Mouse (Mus musculus) MEL (cell line): ENCODE measurements at regions not wholly inside any gene's neighbourhood (a gene's known extent, or its start where the extent isn't known, plus 50 kb on each side); places are given as distances from the start of the nearest gene placed in this dataset.

Experiments
- DNase-seq: peaks from one replicate; pipeline ENCODE4 v3.0.0; 2011; ENCODE audit warnings: low read depth, low spot score
- H3K27ac ChIP-seq: 2 replicates; pipeline ENCODE4 v1.5.1; 2012; ENCODE audit warnings: low read depth, mild to moderate bottlenecking, control low read depth, low read length, moderate library complexity; ENCODE audit not compliant: control insufficient read depth
- H3K27me3 ChIP-seq, 2 experiments: fragments of 150-350 bp in 1 of 2; sonication (generic) in 1 of 2; 2 replicates each; pipeline ENCODE4 v1.6.1; 2012; ENCODE audit warnings: low read length in 2 of 2, mild to moderate bottlenecking in 2 of 2, improper control_type of control experiment in 1 of 2, moderate library complexity in 1 of 2; ENCODE audit not compliant: insufficient read depth in 2 of 2, control insufficient read depth in 1 of 2
- H3K36me3 ChIP-seq, 2 experiments: 2 replicates each; pipeline ENCODE4 v1.6.1; 2012 to 2014; ENCODE audit warnings: low read length in 2 of 2, improper control_type of control experiment in 1 of 2, inconsistent platforms in 1 of 2, mild to moderate bottlenecking in 1 of 2; ENCODE audit not compliant: insufficient read depth in 2 of 2, control insufficient read depth in 1 of 2
- H3K4me1 ChIP-seq, 2 experiments: fragments of 150-350 bp in 1 of 2; sonication (generic) in 1 of 2; 2 replicates each; pipeline ENCODE4 v1.6.1; 2012; ENCODE audit warnings: low read length in 2 of 2, improper control_type of control experiment in 1 of 2, mild to moderate bottlenecking in 1 of 2; ENCODE audit not compliant: insufficient read depth in 2 of 2, control insufficient read depth in 1 of 2
- H3K4me3 ChIP-seq, 2 experiments: fragments of 150-350 bp in 1 of 2; sonication (generic) in 1 of 2; 2 replicates each; pipeline ENCODE4 v1.5.1; 2012; ENCODE audit warnings: low read depth in 2 of 2, low read length in 2 of 2, mild to moderate bottlenecking in 2 of 2, moderate library complexity in 2 of 2, control low read depth in 1 of 2, improper control_type of control experiment in 1 of 2; ENCODE audit not compliant: control insufficient read depth in 1 of 2, insufficient read depth in 1 of 2
- H3K79me2 ChIP-seq: 2 replicates; pipeline ENCODE4 v1.6.1; 2012; ENCODE audit warnings: mild to moderate bottlenecking, low read length, moderate library complexity; ENCODE audit not compliant: control insufficient read depth, poor library complexity, insufficient read depth
- H3K9ac ChIP-seq: 2 replicates; pipeline ENCODE4 v1.6.1; 2012; ENCODE audit warnings: low read depth, mild to moderate bottlenecking, control low read depth, low read length, moderate library complexity; ENCODE audit not compliant: control insufficient read depth, poor library complexity, severe bottlenecking
- H3K9me3 ChIP-seq: fragments of 150-350 bp; sonication (generic); replicated peaks from 2 replicates; pipeline ENCODE4 v1.6.1; 2012; ENCODE audit warnings: mild to moderate bottlenecking, low read length, improper control_type of control experiment, moderate library complexity; ENCODE audit not compliant: insufficient read depth
- BHLHE40 ChIP-seq: IDR thresholded peaks from 2 replicates; pipeline ENCODE4 v1.6.1; 2012; ENCODE audit warnings: low read depth, mild to moderate bottlenecking, inconsistent platforms, low read length, improper control_type of control experiment, borderline replicate concordance
- CHD2 ChIP-seq: IDR thresholded peaks from 2 replicates; pipeline ENCODE4 v1.6.1; 2011; ENCODE audit warnings: low read length, improper control_type of control experiment
- CTCF ChIP-seq, 3 experiments: IDR thresholded peaks in 2 of 3; conservative IDR thresholded peaks in 1 of 3; 2 replicates each; pipeline ENCODE4 v1.5.1; 2011 to 2012; ENCODE audit warnings: low read length in 3 of 3, low read depth in 2 of 3, mild to moderate bottlenecking in 2 of 3, improper control_type of control experiment in 1 of 3, inconsistent platforms in 1 of 3, mixed read lengths in 1 of 3, moderate library complexity in 1 of 3; ENCODE audit not compliant: control insufficient read depth in 1 of 3, insufficient read depth in 1 of 3, poor library complexity in 1 of 3, severe bottlenecking in 1 of 3
- E2F4 ChIP-seq: IDR thresholded peaks from 2 replicates; pipeline ENCODE4 v1.6.1; 2011; ENCODE audit warnings: low read depth, low read length, improper control_type of control experiment, borderline replicate concordance
- ELF1 ChIP-seq: IDR thresholded peaks from 2 replicates; pipeline ENCODE4 v1.6.1; 2014; ENCODE audit warnings: low read depth, mild to moderate bottlenecking, inconsistent platforms, low read length, improper control_type of control experiment, moderate library complexity
- EP300 ChIP-seq, 2 experiments: IDR thresholded peaks; 2 replicates each; pipeline ENCODE4 v1.6.1; 2011; ENCODE audit warnings: improper control_type of control experiment in 2 of 2, low read length in 2 of 2, low read depth in 1 of 2, mild to moderate bottlenecking in 1 of 2
- ETS1 ChIP-seq: IDR thresholded peaks from 2 replicates; pipeline ENCODE4 v1.6.1; 2012; ENCODE audit warnings: low read depth, mild to moderate bottlenecking, inconsistent platforms, low read length, improper control_type of control experiment, moderate library complexity
- GABPA ChIP-seq: IDR thresholded peaks from 2 replicates; pipeline ENCODE4 v1.6.1; 2012; ENCODE audit warnings: low read depth, mild to moderate bottlenecking, inconsistent platforms, low read length, improper control_type of control experiment, moderate library complexity
- GATA1 ChIP-seq: IDR thresholded peaks from 2 replicates; pipeline ENCODE4 v1.6.1; 2011; ENCODE audit warnings: low read depth, low read length, improper control_type of control experiment
- HCFC1 ChIP-seq: IDR thresholded peaks from 2 replicates; pipeline ENCODE4 v1.6.1; 2012; ENCODE audit warnings: low read depth, mild to moderate bottlenecking, inconsistent platforms, low read length, improper control_type of control experiment, moderate library complexity
- JUND ChIP-seq: IDR thresholded peaks from 2 replicates; pipeline ENCODE4 v1.6.1; 2011; ENCODE audit warnings: low read depth, mild to moderate bottlenecking, improper control_type of control experiment, low read length
- KAT2A ChIP-seq: conservative IDR thresholded peaks from 2 replicates; pipeline ENCODE4 v1.6.1; 2012; ENCODE audit warnings: low read depth, low read length, improper control_type of control experiment, inconsistent platforms
- MAFK ChIP-seq: IDR thresholded peaks from 2 replicates; pipeline ENCODE4 v1.6.1; 2011; ENCODE audit warnings: low read depth, mild to moderate bottlenecking, low read length, improper control_type of control experiment, borderline replicate concordance
- MEF2A ChIP-seq: IDR thresholded peaks from 2 replicates; pipeline ENCODE4 v1.6.1; 2014; ENCODE audit warnings: low read depth, mild to moderate bottlenecking, inconsistent platforms, low read length, improper control_type of control experiment; ENCODE audit not compliant: poor library complexity, insufficient replicate concordance, severe bottlenecking; ENCODE audit errors: extremely low read depth
- MXI1 ChIP-seq: IDR thresholded peaks from 2 replicates; pipeline ENCODE4 v1.6.1; 2011; ENCODE audit warnings: mild to moderate bottlenecking, low read depth, low read length, improper control_type of control experiment
- MYB ChIP-seq: IDR thresholded peaks from 2 replicates; pipeline ENCODE4 v1.6.1; 2011; ENCODE audit warnings: mild to moderate bottlenecking, low read depth, low read length, improper control_type of control experiment
- MYC ChIP-seq: IDR thresholded peaks from 2 replicates; pipeline ENCODE4 v1.6.1; 2011; ENCODE audit warnings: low read depth, mild to moderate bottlenecking, low read length, improper control_type of control experiment, moderate library complexity
- NRF1 ChIP-seq: IDR thresholded peaks from 2 replicates; pipeline ENCODE4 v1.6.1; 2014; ENCODE audit warnings: low read depth, mild to moderate bottlenecking, inconsistent platforms, low read length, improper control_type of control experiment, moderate library complexity; ENCODE audit not compliant: poor library complexity, insufficient read depth, severe bottlenecking
- POLR2A ChIP-seq, 2 experiments: IDR thresholded peaks; 2 replicates each; pipeline ENCODE4 v1.6.1; 2011 to 2012; ENCODE audit warnings: low read length in 2 of 2, mild to moderate bottlenecking in 2 of 2, control low read depth in 1 of 2, improper control_type of control experiment in 1 of 2, low read depth in 1 of 2, moderate library complexity in 1 of 2; ENCODE audit not compliant: control insufficient read depth in 1 of 2, insufficient read depth in 1 of 2, poor library complexity in 1 of 2
- POLR2AphosphoS2 ChIP-seq: IDR thresholded peaks from 2 replicates; pipeline ENCODE4 v1.6.1; 2011; ENCODE audit warnings: low read length, improper control_type of control experiment
- POLR2AphosphoS5 ChIP-seq: IDR thresholded peaks from 2 replicates; pipeline ENCODE4 v1.6.1; 2012; ENCODE audit warnings: low read depth, borderline replicate concordance, mild to moderate bottlenecking, inconsistent platforms, low read length, moderate library complexity, mixed read lengths
- RCOR1 ChIP-seq: IDR thresholded peaks from 2 replicates; pipeline ENCODE4 v1.6.1; 2012; ENCODE audit warnings: low read depth, mild to moderate bottlenecking, inconsistent platforms, low read length, improper control_type of control experiment
- SIN3A ChIP-seq: IDR thresholded peaks from 2 replicates; pipeline ENCODE4 v1.6.1; 2012; ENCODE audit warnings: low read length, improper control_type of control experiment, inconsistent platforms
- SMC3 ChIP-seq: IDR thresholded peaks from 2 replicates; pipeline ENCODE4 v1.6.1; 2011; ENCODE audit warnings: low read depth, low read length, improper control_type of control experiment
- TAL1 ChIP-seq: IDR thresholded peaks from 2 replicates; pipeline ENCODE4 v1.6.1; 2012; ENCODE audit warnings: mild to moderate bottlenecking, inconsistent platforms, low read length, moderate library complexity, mixed read lengths
- TBP ChIP-seq: IDR thresholded peaks from 2 replicates; pipeline ENCODE4 v1.8.0; 2011; ENCODE audit warnings: low read depth, low read length, improper control_type of control experiment
- TCF12 ChIP-seq: IDR thresholded peaks from 2 replicates; pipeline ENCODE4 v1.6.1; 2014; ENCODE audit warnings: low read depth, mild to moderate bottlenecking, inconsistent platforms, low read length, improper control_type of control experiment, moderate library complexity
- UBTF ChIP-seq: IDR thresholded peaks from 2 replicates; pipeline ENCODE4 v1.6.1; 2012; ENCODE audit warnings: low read depth, mild to moderate bottlenecking, inconsistent platforms, low read length, improper control_type of control experiment, moderate library complexity, borderline replicate concordance; ENCODE audit not compliant: insufficient read depth
- USF1 ChIP-seq: IDR thresholded peaks from 2 replicates; pipeline ENCODE4 v1.6.1; 2014; ENCODE audit warnings: low read depth, mild to moderate bottlenecking, inconsistent platforms, low read length, improper control_type of control experiment, moderate library complexity
- ZC3H11A ChIP-seq: IDR thresholded peaks from 2 replicates; pipeline ENCODE4 v1.6.1; 2012; ENCODE audit warnings: low read depth, mild to moderate bottlenecking, inconsistent platforms, low read length, improper control_type of control experiment
- ZKSCAN1 ChIP-seq: IDR thresholded peaks from 2 replicates; pipeline ENCODE4 v1.6.1; 2012; ENCODE audit warnings: low read depth, mild to moderate bottlenecking, inconsistent platforms, low read length, improper control_type of control experiment, moderate library complexity
- ZNF384 ChIP-seq: IDR thresholded peaks from 2 replicates; pipeline ENCODE4 v1.6.1; 2012; ENCODE audit warnings: low read depth, mild to moderate bottlenecking, inconsistent platforms, low read length, improper control_type of control experiment

GRCm38 (mm10) chr14:76887201-76887600 is 149.4 kb upstream of the Ccdc122 start:
- no peak for TF ChIP-seq MAFK
- no peak for TF ChIP-seq ETS1
- no peak for TF ChIP-seq ZKSCAN1
- H3K9me3 ChIP-seq, result no peaks in the 10 kb centered on the region
- H3K27me3 ChIP-seq, result no peaks in the 10 kb centered on the region
- DNase-seq, result no peak
- no peak overlapping the region for H3K4me3 ChIP-seq
- H3K4me1 ChIP-seq, result peaks cover 0 to 10% of the 10 kb centered on the region in 2 experiments; a peak in 2 of 4 replicates
- H3K27ac ChIP-seq, result no peak overlapping the region
- H3K36me3 ChIP-seq, result peaks cover 0 to 10% of the 10 kb centered on the region in 2 experiments; a peak in 2 of 4 replicates
- no peak overlapping the region for H3K9ac ChIP-seq
- no peaks in the 10 kb centered on the region for H3K79me2 ChIP-seq

GRCm38 (mm10) chr14:76883231-76883651 is 153.3 kb upstream of the Ccdc122 start:
- no peak overlapping the region for H3K9ac ChIP-seq
- TF ChIP-seq E2F4 (no peak), JUND (peak; percentile 84), MYC (no peak), KAT2A (no peak), CTCF (IDR thresholded peaks at IDR 0.05 in 2 of 3, conservative IDR thresholded peaks at IDR 0.05 in 1 of 3; ENCODE audit: control insufficient read depth in 1 of 3, insufficient read depth in 1 of 3, low read depth in 2 of 3, low read length in 3 of 3, poor library complexity in 1 of 3, severe bottlenecking in 1 of 3) (no peak), EP300 (IDR thresholded peaks at IDR 0.05; ENCODE audit: low read depth in 1 of 2, low read length in 2 of 2) (peak; percentile 73 to 82), ZKSCAN1 (no peak), POLR2AphosphoS5 (no peak), ETS1 (peak; percentile 66), TAL1 (peak; percentile 40), MXI1 (no peak), GATA1 (peak; percentile 84), USF1 (no peak), GABPA (no peak), MEF2A (no peak), ZC3H11A (no peak), NRF1 (no peak), ZNF384 (peak; percentile 87), MYB (no peak), MAFK (no peak), ELF1 (no peak), POLR2AphosphoS2 (no peak), BHLHE40 (no peak), HCFC1 (no peak), TBP (no peak), SIN3A (no peak), CHD2 (no peak), UBTF (no peak), POLR2A (IDR thresholded peaks at IDR 0.05; ENCODE audit: control insufficient read depth in 1 of 2, insufficient read depth in 1 of 2, low read depth in 1 of 2, low read length in 2 of 2, poor library complexity in 1 of 2) (no peak), TCF12 (peak; percentile 76), RCOR1 (peak; percentile 52; the same call in 1 of the 2 replicates), SMC3 (no peak)

More at GRCm38 (mm10) chr14:76883231-76883651, 153.3 kb upstream of the Ccdc122 start:
- H3K36me3 ChIP-seq, result peaks cover 0 to 10% of the 10 kb centered on the region in 2 experiments; a peak in 2 of 4 replicates
- no peak overlapping the region for H3K27ac ChIP-seq
- no peaks in the 10 kb centered on the region for H3K9me3 ChIP-seq
- no peaks in the 10 kb centered on the region for H3K27me3 ChIP-seq
- H3K79me2 ChIP-seq, result no peaks in the 10 kb centered on the region
- peaks cover 0 to 10% of the 10 kb centered on the region in 2 experiments; a peak in 2 of 4 replicates for H3K4me1 ChIP-seq
- H3K4me3 ChIP-seq, result no peak overlapping the region
- peak; percentile 74 for DNase-seq
